Mouse (Mus musculus): Measurements from ENCODE around the gene Slc24a2.

GRCm38 (mm10) chr4:87047131-87047530 is 183.1 kb downstream of the Slc24a2 start:
- no peak for TF ChIP-seq CTCF (IDR thresholded peaks at IDR 0.05; ENCODE audit: low read depth)
- no peak for TF ChIP-seq EP300 (optimal IDR thresholded peaks at IDR 0.05)

All from stomach, postnatal 0 days (tissue).